Mouse (Mus musculus): ENCODE results near the gene Eef1akmt4. TPM values are rescaled to one million over a fixed set of nuclear protein-coding genes. Genes with fewer than 3 reads are reported as not detected.

The Eef1akmt4 gene
- polyA plus RNA-seq (2017; shearing (Covaris generic)), result 5.6 TPM

GRCm38 (mm10) chr16:20611357-20612227, at the start of gene Eef1akmt4, which contains the start of the genes Gm49333 and Alg3:
Gene Eef1akmt4 (plus strand): TSS chr16:20611593.
Gene Gm49333 (plus strand): TSS chr16:20611610.
Gene Alg3 (minus strand): TSS chr16:20611735.

GRCm38 (mm10) chr16:20589366-20589938, 21.9 kb upstream of the Eef1akmt4 start, which contains the start of gene Vwa5b2:
Gene Vwa5b2 (plus strand): TSS chr16:20589471.

GRCm38 (mm10) chr16:20621191-20621990, 10.0 kb downstream of the Eef1akmt4 start, which contains the start of gene Camk2n2:
Gene Camk2n2 (minus strand): TSS chr16:20621287.

GRCm38 (mm10) chr16:20629731-20630634, 18.6 kb downstream of the Eef1akmt4 start, which contains the start of gene Ece2:
Gene Ece2 (plus strand): TSS chr16:20629828.

GRCm38 (mm10) chr16:20651076-20651946, 39.9 kb downstream of the Eef1akmt4 start, which contains the start of gene Psmd2:
Gene Psmd2 (plus strand): TSS chr16:20651652.

GRCm38 (mm10) chr16:20668013-20668412, 56.6 kb downstream of the Eef1akmt4 start, which contains the start of gene Eif4g1:
Gene Eif4g1 (plus strand): TSS chr16:20668313.

Other genes with a start within 250 kb of the Eef1akmt4 start
- gene Abcc5, start 185.2 kb upstream of the Eef1akmt4 start, polyA plus RNA-seq (2017; shearing (Covaris generic)), result 28.7 TPM
- gene Eif2b5, start 112.8 kb upstream of the Eef1akmt4 start, polyA plus RNA-seq (2017; shearing (Covaris generic)), result 51.8 TPM
- gene Dvl3, start 94.6 kb upstream of the Eef1akmt4 start, polyA plus RNA-seq (2017; shearing (Covaris generic)), result 17.2 TPM
- gene Ap2m1, start 76.1 kb upstream of the Eef1akmt4 start, polyA plus RNA-seq (2017; shearing (Covaris generic)), result 319 TPM
- 102 TPM for gene Abcf3, start 63.0 kb upstream of the Eef1akmt4 start, polyA plus RNA-seq (2017; shearing (Covaris generic))
- gene Vwa5b2, start 22.1 kb upstream of the Eef1akmt4 start, polyA plus RNA-seq (2017; shearing (Covaris generic)), result not detected
- gene Gm49333, start within 50 bp of the Eef1akmt4 start, polyA plus RNA-seq (2017; shearing (Covaris generic)), result not detected
- gene Alg3, start 142 bp downstream of the Eef1akmt4 start, polyA plus RNA-seq (2017; shearing (Covaris generic)), result 16.9 TPM
- 0.97 TPM for gene Camk2n2, start 9.7 kb downstream of the Eef1akmt4 start, polyA plus RNA-seq (2017; shearing (Covaris generic))
- not detected for gene Ece2, start 18.2 kb downstream of the Eef1akmt4 start, polyA plus RNA-seq (2017; shearing (Covaris generic))
- gene Psmd2, start 40.1 kb downstream of the Eef1akmt4 start, polyA plus RNA-seq (2017; shearing (Covaris generic)), result 161 TPM
- gene Eif4g1, start 56.7 kb downstream of the Eef1akmt4 start, polyA plus RNA-seq (2017; shearing (Covaris generic)), result 138 TPM
- 1.5 TPM for gene Fam131a, start 81.6 kb downstream of the Eef1akmt4 start, polyA plus RNA-seq (2017; shearing (Covaris generic))
- gene Polr2h, start 106.1 kb downstream of the Eef1akmt4 start, polyA plus RNA-seq (2017; shearing (Covaris generic)), result 38.1 TPM
- 1.9 TPM for gene Clcn2, start 106.2 kb downstream of the Eef1akmt4 start, polyA plus RNA-seq (2017; shearing (Covaris generic))
- gene Chrd, start 121.5 kb downstream of the Eef1akmt4 start, polyA plus RNA-seq (2017; shearing (Covaris generic)), result not detected
- not detected for gene Thpo, start 122.9 kb downstream of the Eef1akmt4 start, polyA plus RNA-seq (2017; shearing (Covaris generic))

All from effector memory CD4-positive, alpha-beta T cell, adult 5 months (primary cell).